ENCODE assay signal across 8 mouse cellular contexts in genomic region chr4:34882818-34883217, GRCm38 (mm10). TPM values are rescaled to one million over a fixed set of nuclear protein-coding genes. Genes with fewer than 3 reads are reported as not detected.
DNase-seq lines count a peak whose midpoint lies in the region; ATAC-seq lines count a peak whose summit lies in the region.

TSS of gene Zfp292 (minus strand) at chr4:34882960.

- H3K36me3 ChIP-seq in embryonic facial prominence, embryonic 11.5 days (replicated peaks; ENCODE audit: control insufficient read depth, insufficient read depth, low read depth, low read length) = no peaks in the 10 kb centered on the region
- peaks cover 25% of the 10 kb centered on the region for H3K36me3 ChIP-seq in limb, embryonic 10.5 days
- peaks cover 17% of the 10 kb centered on the region; the same call in 1 of the 2 replicates for H3K36me3 ChIP-seq in midbrain, embryonic 12.5 days

- no peaks in the 10 kb centered on the region for H3K27me3 ChIP-seq in embryonic facial prominence, embryonic 11.5 days (ENCODE audit: control insufficient read depth, insufficient read depth, low read length)
- H3K27me3 ChIP-seq in limb, embryonic 10.5 days (ENCODE audit: low read depth, poor library complexity, severe bottlenecking) = no peaks in the 10 kb centered on the region
- H3K27me3 ChIP-seq in midbrain, embryonic 12.5 days = no peaks in the 10 kb centered on the region

- peak within 1 kb of the TSS; percentile 98 for H3K4me3 ChIP-seq in embryonic facial prominence, embryonic 11.5 days (ENCODE audit: low read depth, low read length)
- peak within 1 kb of the TSS; percentile 98 for H3K4me3 ChIP-seq in limb, embryonic 10.5 days
- peak within 1 kb of the TSS; percentile 77 for H3K4me3 ChIP-seq in midbrain, embryonic 12.5 days

- no peaks in the 10 kb centered on the region for H3K9me3 ChIP-seq in embryonic facial prominence, embryonic 11.5 days (replicated peaks; ENCODE audit: control insufficient read depth, low read length)
- H3K9me3 ChIP-seq in limb, embryonic 10.5 days (replicated peaks) = no peaks in the 10 kb centered on the region
- no peaks in the 10 kb centered on the region for H3K9me3 ChIP-seq in midbrain, embryonic 12.5 days

- peak within 1 kb of the TSS; percentile 64 for H3K4me2 ChIP-seq in embryonic facial prominence, embryonic 11.5 days (ENCODE audit: low read depth, low read length)
- H3K4me2 ChIP-seq in midbrain, embryonic 12.5 days (replicated peaks) = peak within 1 kb of the TSS; percentile 71

- ATAC-seq in embryonic facial prominence, embryonic 11.5 days (replicated peaks; ENCODE audit: insufficient number of reproducible peaks, low FRiP score, low TSS enrichment, low read depth) = peak; percentile 96
- ATAC-seq in granulocyte monocyte progenitor cell, adult 5-6 weeks (replicated peaks; ENCODE audit: poor library complexity, severe bottlenecking) = peak; percentile 61
- peak; percentile 94 for ATAC-seq in midbrain, embryonic 12.5 days (ENCODE audit: low FRiP score, low read depth)

- H3K4me1 ChIP-seq in embryonic facial prominence, embryonic 11.5 days (ENCODE audit: control insufficient read depth, insufficient read depth, low read length) = no peaks in the 10 kb centered on the region
- H3K4me1 ChIP-seq in limb, embryonic 10.5 days = peaks cover 35% of the 10 kb centered on the region
- peaks cover 31% of the 10 kb centered on the region for H3K4me1 ChIP-seq in midbrain, embryonic 12.5 days

- H3K27ac ChIP-seq in embryonic facial prominence, embryonic 11.5 days (replicated peaks; ENCODE audit: low read depth, low read length) = peak within 1 kb of the TSS; percentile 98
- peak within 1 kb of the TSS; percentile 100 for H3K27ac ChIP-seq in limb, embryonic 10.5 days
- H3K27ac ChIP-seq in midbrain, embryonic 12.5 days (replicated peaks) = peak within 1 kb of the TSS; percentile 99

- WGBS in embryonic facial prominence, embryonic 11.5 days = under 1% methylated on average over 44 of the region's 44 CpGs
- WGBS in limb, embryonic 10.5 days = 4% methylated on average over 44 of the region's 44 CpGs
- WGBS in midbrain, embryonic 12.5 days = under 1% methylated on average over 32 of the region's 44 CpGs

- peak; percentile 95 for DNase-seq in 3134 (ENCODE audit: extremely low read depth, insufficient read length, low spot score)
- peak; percentile 94 for DNase-seq in adrenal gland, postnatal 25 days
- peak; percentile 96 for DNase-seq in embryonic facial prominence, embryonic 11.5 days (ENCODE audit: low spot score)
- DNase-seq in kidney, adult 11 months = peak; percentile 96
- DNase-seq in limb, embryonic 10.5 days (ENCODE audit: low spot score) = peak; percentile 98
- DNase-seq in skeletal muscle tissue, adult 2 months (ENCODE audit: low read depth, low spot score) = peak; percentile 86

- H3K9ac ChIP-seq in embryonic facial prominence, embryonic 11.5 days (replicated peaks; ENCODE audit: low read length) = peak within 1 kb of the TSS; percentile 99
- H3K9ac ChIP-seq in midbrain, embryonic 12.5 days (replicated peaks) = peak within 1 kb of the TSS; percentile 96

RNA-seq across cellular contexts. Expression of gene Zfp292, which starts in this region (rescaled TPM):
- 22.6 TPM in 2 replicates for total RNA-seq in adrenal gland, postnatal 25 days (2021)
- 34.6 and 36.4 TPM in 2 replicates for polyA plus RNA-seq in embryonic facial prominence, embryonic 11.5 days (2014; fragmentation: Nextera tagmentation; extraction: Ambion mirVana)
- total RNA-seq in granulocyte monocyte progenitor cell, adult 5-6 weeks (2014; fragmentation: Nextera tagmentation) = 23.6 and 27.4 TPM in 2 replicates
- total RNA-seq in granulocyte monocyte progenitor cell, adult 5-6 weeks (2017) = 28.6 and 29.5 TPM in 2 replicates
- 20.5 and 25.3 TPM in 2 replicates for polyA plus RNA-seq in limb, embryonic 10.5 days (2016; fragmentation: Nextera tagmentation; extraction: Ambion mirVana)
- polyA plus RNA-seq in midbrain, embryonic 12.5 days (2016; fragmentation: Nextera tagmentation; extraction: Ambion mirVana) = 42.7 and 48.5 TPM in 2 replicates

Comparison
In these comparisons a context has a peak if more than half of its experiments do, and no peak if none do; other contexts are left out.
1. Peak in every context shown above with its lines: DNase-seq, ATAC-seq, H3K4me3 ChIP-seq and H3K27ac ChIP-seq.